35 mouse cellular contexts compared by ENCODE assay signal in the genomic region with DNA sequence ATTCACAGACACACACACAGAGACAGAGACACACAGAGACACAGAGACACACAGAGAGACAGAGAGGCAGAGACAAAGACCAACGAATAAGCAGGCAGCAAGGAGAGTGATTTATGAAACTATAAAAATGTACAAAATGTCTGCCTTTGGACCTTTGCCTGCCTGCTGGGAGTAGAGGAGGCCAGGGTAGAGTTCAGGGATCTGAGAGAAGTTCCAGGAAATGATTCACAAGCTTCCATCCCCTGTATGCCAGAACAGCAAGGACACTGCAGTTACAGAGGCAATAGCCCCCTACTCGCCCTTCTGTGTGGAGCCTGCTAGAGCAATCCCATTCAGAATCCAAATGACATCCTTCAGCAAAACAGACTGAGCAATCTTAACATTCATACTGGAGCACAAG. TPM values are rescaled to one million over a fixed set of nuclear protein-coding genes. Genes with fewer than 3 reads are reported as not detected.
DNase-seq lines count a peak whose midpoint lies in the region; ATAC-seq and TF ChIP-seq lines count a peak whose summit lies in the region.
"Had no signal": no experiment of that assay in that cellular context is flagged by ENCODE, and none has a peak within 500 bp of the region (broad histone marks: within the 10 kb centered on the region; RNA-seq: fewer than 3 reads in every experiment).

No protein-coding gene starts in this region.

- no peak overlapping the region for H3K9ac ChIP-seq in heart, adult 2 months (ENCODE audit: low read depth, low read length)
- H3K9ac ChIP-seq in kidney, postnatal 0 days (ENCODE audit: low read depth, low read length): no peak overlapping the region
- no peak overlapping the region for H3K9ac ChIP-seq in kidney, embryonic 14.5 days (ENCODE audit: low read depth, low read length)
- H3K9ac ChIP-seq: embryonic facial prominence, embryonic 13.5 days; hindbrain, embryonic 15.5 days; limb, embryonic 12.5 days; liver, embryonic 12.5 days; liver, postnatal 0 days; midbrain, embryonic 13.5 days; neural tube, embryonic 13.5 days had no signal

- no peak for TF ChIP-seq POLR2A in heart, adult 2 months (IDR thresholded peaks at IDR 0.05; ENCODE audit: insufficient read depth, low read depth, low read length)

- DNase-seq in heart, adult 11 months: peak; percentile 50
- DNase-seq in heart, adult 2 months: no peak
- DNase-seq in kidney, postnatal 0 days (ENCODE audit: low spot score): peak; percentile 79
- DNase-seq in kidney, postnatal 36 days: peak; percentile 35 to 51
- no peak for DNase-seq in frontal cortex, adult 2 months (ENCODE audit: extremely low spot score in 1 of 2, low spot score in 1 of 2)
- DNase-seq in MN1 (ENCODE audit: low spot score): no peak
- DNase-seq: cerebellum, adult 11 months; cerebellum, adult 9-11 months; embryo, embryonic 11 days; heart, postnatal 14 days; liver, postnatal 0 days; thymus, postnatal 4 days had no signal

- no peak for ATAC-seq in kidney, postnatal 0 days (replicated peaks; ENCODE audit: low FRiP score, low read depth)
- ATAC-seq in kidney, embryonic 14.5 days (ENCODE audit: low FRiP score, low TSS enrichment): no peak
- ATAC-seq: activated CD4-positive, CD25-positive, alpha-beta regulatory T cell, adult 4 months; CD4-positive, CD25-positive, alpha-beta regulatory T cell, adult 4 months; forebrain, embryonic 16.5 days; inflammation-experienced regulatory T-cells, adult 6 months; liver, embryonic 12.5 days; liver, postnatal 0 days; midbrain, embryonic 13.5 days had no signal

- no peak overlapping the region for H3K4me2 ChIP-seq in kidney, postnatal 0 days (ENCODE audit: low read length)
- no peak overlapping the region for H3K4me2 ChIP-seq in kidney, embryonic 14.5 days (replicated peaks; ENCODE audit: low read depth, low read length)
- H3K4me2 ChIP-seq: embryonic facial prominence, embryonic 13.5 days; hindbrain, embryonic 15.5 days; limb, embryonic 12.5 days; liver, embryonic 12.5 days; midbrain, embryonic 13.5 days; neural tube, embryonic 13.5 days had no signal

- no peak overlapping the region for H3K27ac ChIP-seq in heart, adult 2 months
- no peak overlapping the region for H3K27ac ChIP-seq in kidney, postnatal 0 days
- no peak overlapping the region for H3K27ac ChIP-seq in kidney, embryonic 14.5 days (ENCODE audit: low read depth, low read length)
- H3K27ac ChIP-seq in brown adipose tissue, adult 24 weeks (replicated peaks; ENCODE audit: low read depth, low read length): peak overlapping the region; percentile 83
- H3K27ac ChIP-seq: embryonic facial prominence, embryonic 13.5 days; hindbrain, embryonic 10.5 days; hindbrain, embryonic 15.5 days; left cerebral cortex, adult 2 months; limb, embryonic 12.5 days; liver, embryonic 12.5 days; macrophage; midbrain, embryonic 13.5 days; neural tube, embryonic 13.5 days had no signal

- H3K4me3 ChIP-seq in heart, adult 2 months: no peak overlapping the region
- H3K4me3 ChIP-seq in kidney, postnatal 0 days (replicated peaks; ENCODE audit: low read depth, low read length): no peak overlapping the region
- H3K4me3 ChIP-seq in kidney, embryonic 14.5 days (ENCODE audit: low read length): no peak overlapping the region
- H3K4me3 ChIP-seq in brown adipose tissue, adult 24 weeks (ENCODE audit: insufficient read depth, low read depth, low read length): no peak overlapping the region
- H3K4me3 ChIP-seq: embryonic facial prominence, embryonic 13.5 days; hindbrain, embryonic 10.5 days; hindbrain, embryonic 15.5 days; left cerebral cortex, adult 2 months; limb, embryonic 12.5 days; liver, embryonic 12.5 days; midbrain, embryonic 13.5 days; neural tube, embryonic 13.5 days had no signal

- H3K79me2 ChIP-seq in heart, adult 2 months (replicated peaks; ENCODE audit: control insufficient read depth, insufficient read depth, low read length): no peaks in the 10 kb centered on the region

- no peak for TF ChIP-seq EP300 in heart, adult 2 months (IDR thresholded peaks at IDR 0.05; ENCODE audit: insufficient read depth, low read depth, low read length)

- no peaks in the 10 kb centered on the region for H3K27me3 ChIP-seq in heart, adult 2 months (ENCODE audit: control insufficient read depth, insufficient read depth, low read length)
- no peaks in the 10 kb centered on the region for H3K27me3 ChIP-seq in kidney, postnatal 0 days (ENCODE audit: insufficient read depth, low read length)
- H3K27me3 ChIP-seq in kidney, embryonic 14.5 days (ENCODE audit: control insufficient read depth, insufficient read depth, low read length): no peaks in the 10 kb centered on the region
- H3K27me3 ChIP-seq: embryonic facial prominence, embryonic 13.5 days; hindbrain, embryonic 15.5 days; limb, embryonic 12.5 days; liver, embryonic 12.5 days; midbrain, embryonic 13.5 days; neural tube, embryonic 13.5 days had no signal

- no peak for TF ChIP-seq CTCF in heart, adult 2 months (IDR thresholded peaks at IDR 0.05)
- no peak for TF ChIP-seq CTCF in kidney, postnatal 0 days (IDR thresholded peaks at IDR 0.05; ENCODE audit: low read depth)

- H3K9me3 ChIP-seq in kidney, postnatal 0 days (replicated peaks; ENCODE audit: low read length): no peaks in the 10 kb centered on the region
- no peaks in the 10 kb centered on the region for H3K9me3 ChIP-seq in kidney, embryonic 14.5 days (ENCODE audit: control insufficient read depth, low read length)
- H3K9me3 ChIP-seq: embryonic facial prominence, embryonic 13.5 days; hindbrain, embryonic 10.5 days; hindbrain, embryonic 15.5 days; limb, embryonic 12.5 days; liver, embryonic 12.5 days; midbrain, embryonic 13.5 days; neural tube, embryonic 13.5 days had no signal

- no peaks in the 10 kb centered on the region for H3K4me1 ChIP-seq in heart, adult 2 months (ENCODE audit: control insufficient read depth, insufficient read depth, low read length)
- H3K4me1 ChIP-seq in kidney, postnatal 0 days (replicated peaks; ENCODE audit: insufficient read depth, low read length): no peaks in the 10 kb centered on the region
- no peaks in the 10 kb centered on the region for H3K4me1 ChIP-seq in kidney, embryonic 14.5 days (ENCODE audit: control insufficient read depth, insufficient read depth, low read length)
- H3K4me1 ChIP-seq in brown adipose tissue, adult 24 weeks (ENCODE audit: control insufficient read depth, insufficient read depth, insufficient read length, low read length): no peaks in the 10 kb centered on the region
- H3K4me1 ChIP-seq: embryonic facial prominence, embryonic 13.5 days; hindbrain, embryonic 10.5 days; hindbrain, embryonic 15.5 days; limb, embryonic 12.5 days; liver, embryonic 12.5 days; midbrain, embryonic 13.5 days; neural tube, embryonic 13.5 days had no signal

- intact Hi-C loops in heart, adult 2 months (cut with DNase I): no loop called here

- H3K36me3 ChIP-seq in heart, adult 2 months (ENCODE audit: control insufficient read depth, insufficient read depth, low read length): no peaks in the 10 kb centered on the region
- H3K36me3 ChIP-seq in kidney, postnatal 0 days (ENCODE audit: insufficient read depth, low read length): no peaks in the 10 kb centered on the region
- H3K36me3 ChIP-seq in kidney, embryonic 14.5 days (ENCODE audit: control insufficient read depth, insufficient read depth, low read length): no peaks in the 10 kb centered on the region
- H3K36me3 ChIP-seq: embryonic facial prominence, embryonic 13.5 days; hindbrain, embryonic 10.5 days; hindbrain, embryonic 15.5 days; limb, embryonic 12.5 days; liver, embryonic 12.5 days; midbrain, embryonic 13.5 days; neural tube, embryonic 13.5 days had no signal

- WGBS in heart, adult 2 months: 34% methylated on average over 2 of the region's 2 CpGs
- 37% methylated on average over 2 of the region's 2 CpGs for WGBS in kidney, postnatal 0 days
- 42% methylated on average over 2 of the region's 2 CpGs for whole genome bisulfite sequencing in kidney, embryonic 14.5 days

RNA-seq across cellular contexts. Expression of gene Ces1f, which starts 18.1 kb away (rescaled TPM):
- 1 to 10 TPM in 1 of 2 experiments, under 1 TPM in 1; 0.37 to 1.2 TPM for total RNA-seq in heart, adult 2 months (2021)
- polyA plus RNA-seq in heart, adult 2 months (2012; rRNA removed): 1.5 and 2.5 TPM in 2 replicates
- 1.7 and 2.4 TPM in 2 replicates for polyA plus RNA-seq in kidney, postnatal 0 days (2015; fragmentation: Nextera tagmentation; extraction: Ambion mirVana)
- polyA plus RNA-seq in kidney, embryonic 14.5 days (2014; fragmentation: Nextera tagmentation; extraction: Ambion mirVana): not detected in 2 replicates
- 56.1 and 58.5 TPM in 2 replicates for polyA plus RNA-seq in brown adipose tissue, adult 24 weeks (2012; ENCODE audit: insufficient read depth, insufficient read length, missing spikeins)
- polyA plus RNA-seq in frontal cortex, adult 2 months (2012; rRNA removed): 0.14 and 0.23 TPM in 2 replicates
- total RNA-seq: layer of hippocampus, adult 18-20 months; layer of hippocampus, postnatal 10 days; left cerebral cortex, adult 2 months; left cerebral cortex, postnatal 25 days; megakaryocyte-erythroid progenitor cell, adult 5-6 weeks had no signal
- polyA plus RNA-seq: activated CD4-positive, CD25-positive, alpha-beta regulatory T cell, adult 4 months; CD4-positive, CD25-positive, alpha-beta regulatory T cell, adult 4 months; embryonic facial prominence, embryonic 13.5 days; forebrain, embryonic 11.5 days; forebrain, embryonic 16.5 days; heart, embryonic 14.5 days; hindbrain, embryonic 10.5 days; hindbrain, embryonic 15.5 days; inflammation-experienced regulatory T-cells, adult 6 months; limb, embryonic 12.5 days; macrophage; midbrain, embryonic 13.5 days; neural tube, embryonic 13.5 days; stomach, embryonic 14.5 days had no signal

RNA-seq across cellular contexts. Expression of gene Ces1e, which starts 32.0 kb away (rescaled TPM):
- total RNA-seq in heart, adult 2 months (2021): 1 to 10 TPM in 1 of 2 experiments, under 1 TPM in 1; 0.50 to 1.1 TPM
- polyA plus RNA-seq in heart, adult 2 months (2012; rRNA removed): 0.84 and 1.8 TPM in 2 replicates
- polyA plus RNA-seq in kidney, postnatal 0 days (2015; fragmentation: Nextera tagmentation; extraction: Ambion mirVana): 2.6 and 2.7 TPM in 2 replicates
- not detected in 2 replicates for polyA plus RNA-seq in kidney, embryonic 14.5 days (2014; fragmentation: Nextera tagmentation; extraction: Ambion mirVana)
- not detected in 2 replicates for polyA plus RNA-seq in brown adipose tissue, adult 24 weeks (2012; ENCODE audit: insufficient read depth, insufficient read length, missing spikeins)
- polyA plus RNA-seq in frontal cortex, adult 2 months (2012; rRNA removed): 0.04 TPM in 1 of 2 replicates, not detected in the other
- total RNA-seq: layer of hippocampus, adult 18-20 months; layer of hippocampus, postnatal 10 days; left cerebral cortex, adult 2 months; left cerebral cortex, postnatal 25 days; megakaryocyte-erythroid progenitor cell, adult 5-6 weeks had no signal
- polyA plus RNA-seq: activated CD4-positive, CD25-positive, alpha-beta regulatory T cell, adult 4 months; CD4-positive, CD25-positive, alpha-beta regulatory T cell, adult 4 months; embryonic facial prominence, embryonic 13.5 days; forebrain, embryonic 11.5 days; forebrain, embryonic 16.5 days; hindbrain, embryonic 10.5 days; hindbrain, embryonic 15.5 days; inflammation-experienced regulatory T-cells, adult 6 months; limb, embryonic 12.5 days; macrophage; midbrain, embryonic 13.5 days; neural tube, embryonic 13.5 days; testis, adult 2 months had no signal

Comparison
In these comparisons a context has a peak if more than half of its experiments do, and no peak if none do; other contexts are left out.
1. DNase-seq: peak in heart, adult 11 months (single experiment), kidney, postnatal 0 days (single experiment) and kidney, postnatal 36 days (2 of 2); none in heart, adult 2 months (0 of 2), frontal cortex, adult 2 months (0 of 2) and MN1 (single experiment).
2. RNA of gene Ces1f, which starts 18.1 kb away (polyA plus RNA-seq): 56.1 to 58.5 TPM in brown adipose tissue, adult 24 weeks; 1.5 to 2.5 TPM in heart, adult 2 months, 1.7 to 2.4 TPM in kidney, postnatal 0 days, 0.14 to 0.23 TPM in frontal cortex, adult 2 months and not detected in kidney, embryonic 14.5 days; every median in the first group is over 10 times any median in the second.